Mouse (Mus musculus) ovary, postnatal 10 days (tissue): ENCODE measurements around the gene Ccl9.

ENCODE experiments used
- DNase-seq: peaks from one replicate; pipeline ENCODE4 v3.0.0; 2022; ENCODE audit warnings: low spot score

Ccl9 gene

GRCm38 (mm10) chr11:83578186-83578760 is at the start of gene Ccl9:
TSS of gene Ccl9 (minus strand) at chr11:83578636.
- no peak for DNase-seq

GRCm38 (mm10) chr11:83623586-83623985 is 45.1 kb upstream of the Ccl9 start:
- DNase-seq: no peak

- DNase-seq: no peak
These were observed 40.6 kb upstream of the Ccl9 start for GRCm38 (mm10) chr11:83619037-83619436.

- no peak for DNase-seq
These were observed 39.8 kb upstream of the Ccl9 start for GRCm38 (mm10) chr11:83618238-83618637.

GRCm38 (mm10) chr11:83616586-83616985 is 38.1 kb upstream of the Ccl9 start:
- no peak for DNase-seq

GRCm38 (mm10) chr11:83610900-83611299 is 32.5 kb upstream of the Ccl9 start:
- no peak for DNase-seq

GRCm38 (mm10) chr11:83606396-83606795 is 28.0 kb upstream of the Ccl9 start:
- no peak for DNase-seq

- DNase-seq: no peak
These were observed 27.1 kb upstream of the Ccl9 start for GRCm38 (mm10) chr11:83605535-83605934.

- DNase-seq: no peak
These were observed 26.3 kb upstream of the Ccl9 start for GRCm38 (mm10) chr11:83604698-83605097.

GRCm38 (mm10) chr11:83603399-83603798 is 25.0 kb upstream of the Ccl9 start:
- DNase-seq: no peak

GRCm38 (mm10) chr11:83600576-83600975 is 22.1 kb upstream of the Ccl9 start:
- no peak for DNase-seq

GRCm38 (mm10) chr11:83598991-83599390 is 20.6 kb upstream of the Ccl9 start:
- DNase-seq: no peak

GRCm38 (mm10) chr11:83598207-83598837 is 19.9 kb upstream of the Ccl9 start:
- DNase-seq: no peak

- DNase-seq: no peak
These were observed 19.4 kb upstream of the Ccl9 start for GRCm38 (mm10) chr11:83597796-83598195.

GRCm38 (mm10) chr11:83595669-83596455 is 17.4 kb upstream of the Ccl9 start:
- no peak for DNase-seq

- DNase-seq: no peak
These were observed 15.0 kb upstream of the Ccl9 start for GRCm38 (mm10) chr11:83593453-83593852.

GRCm38 (mm10) chr11:83592853-83593252 is 14.4 kb upstream of the Ccl9 start, which contains the start of gene Ccl6:
TSS of gene Ccl6 (minus strand) at chr11:83593087.
- no peak for DNase-seq

GRCm38 (mm10) chr11:83584232-83584631 is 5.8 kb upstream of the Ccl9 start:
- DNase-seq: no peak

GRCm38 (mm10) chr11:83583450-83583754 is 5.0 kb upstream of the Ccl9 start:
- DNase-seq: no peak

GRCm38 (mm10) chr11:83582626-83583449 is 4.4 kb upstream of the Ccl9 start:
- no peak for DNase-seq

GRCm38 (mm10) chr11:83581626-83582610 is 3.5 kb upstream of the Ccl9 start:
- no peak for DNase-seq
